Mouse (Mus musculus) layer of hippocampus, adult 9-10 months (tissue): Measurements from ENCODE around the gene Rgs12.

ENCODE experiments used
- DNase-seq: peaks from one replicate; pipeline ENCODE4 v3.0.0; 2022; ENCODE audit warnings: low spot score

The Rgs12 gene

DNA sequence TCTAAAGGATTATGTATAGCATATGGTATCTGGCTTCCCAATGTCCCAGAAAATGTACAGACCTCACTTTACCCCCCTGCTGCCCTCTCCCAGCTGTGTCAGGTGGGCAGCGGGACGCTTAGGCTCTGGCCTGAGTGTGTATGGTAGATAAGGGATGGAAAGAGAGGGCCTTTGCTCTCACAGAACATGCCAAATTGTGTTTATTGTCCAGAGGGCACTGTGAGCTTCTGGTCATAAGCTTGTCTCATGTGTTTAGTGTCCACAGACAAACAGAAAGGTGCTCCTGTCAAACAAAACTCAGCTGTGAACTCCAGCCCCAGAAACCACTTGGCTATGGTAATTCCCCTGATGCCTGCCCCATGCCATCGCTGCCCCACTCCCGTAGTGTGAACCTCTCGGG is 80.5 kb downstream of the Rgs12 start:
- no peak for DNase-seq

DNA sequence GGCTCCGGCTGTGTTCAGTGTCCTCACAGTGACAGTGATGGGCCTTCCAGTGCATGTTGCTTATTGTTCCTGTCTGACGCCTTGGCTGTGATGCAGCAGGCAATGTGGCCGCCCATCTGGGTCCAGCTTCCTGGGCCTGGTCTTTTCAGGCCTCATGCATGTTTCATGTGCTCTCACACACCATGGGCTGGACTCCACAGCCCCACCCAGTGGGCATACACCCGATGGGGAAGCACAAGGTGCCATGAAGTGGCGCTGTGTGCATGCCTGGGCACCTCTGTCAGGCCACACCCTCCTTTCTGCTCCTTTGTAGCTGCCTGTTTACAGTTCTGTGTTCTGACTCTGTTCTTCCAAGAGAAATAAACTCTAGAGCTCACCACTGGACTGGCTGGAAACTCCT is 83.8 kb downstream of the Rgs12 start:
- DNase-seq = no peak

DNA sequence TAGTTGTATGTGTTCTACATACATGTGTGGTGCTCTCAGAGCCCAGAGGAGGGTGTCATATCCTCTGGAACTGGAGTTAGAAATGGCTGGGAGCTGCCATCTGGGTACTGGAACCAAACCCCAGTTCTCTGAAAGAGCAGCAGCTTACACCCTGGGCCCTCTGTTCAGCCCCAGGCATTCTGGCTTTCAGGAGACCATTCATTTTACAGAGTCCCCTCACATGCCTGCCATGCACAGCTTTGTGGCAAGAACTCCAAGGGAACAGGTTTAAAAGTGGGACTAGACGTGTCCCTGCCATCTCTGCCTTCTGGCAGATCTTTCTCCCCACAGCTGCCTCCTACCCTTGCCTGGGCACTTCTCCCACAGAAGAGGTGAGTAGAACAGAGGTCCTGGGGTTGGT is 84.4 kb downstream of the Rgs12 start:
- DNase-seq = no peak

DNA sequence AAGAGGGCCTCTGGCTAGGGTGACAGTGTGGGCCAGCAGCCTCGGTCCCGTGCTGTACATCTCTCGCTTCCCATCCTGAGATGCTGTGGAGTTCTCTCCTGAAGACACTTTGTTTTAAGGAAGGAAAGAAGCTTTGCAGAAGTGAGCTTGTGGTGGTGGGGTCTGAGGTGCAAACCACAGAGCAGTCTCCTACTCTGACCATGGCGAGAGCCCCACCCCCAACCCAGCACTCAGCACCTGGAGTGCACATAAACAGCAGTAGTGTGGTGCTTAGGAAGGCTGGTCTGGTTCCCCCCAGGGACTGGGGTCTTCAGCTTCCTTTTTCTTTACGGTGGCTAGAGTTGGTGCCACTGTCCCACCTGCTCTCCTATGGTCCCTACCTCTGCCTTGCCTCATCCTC is 85.9 kb downstream of the Rgs12 start:
- no peak for DNase-seq

DNA sequence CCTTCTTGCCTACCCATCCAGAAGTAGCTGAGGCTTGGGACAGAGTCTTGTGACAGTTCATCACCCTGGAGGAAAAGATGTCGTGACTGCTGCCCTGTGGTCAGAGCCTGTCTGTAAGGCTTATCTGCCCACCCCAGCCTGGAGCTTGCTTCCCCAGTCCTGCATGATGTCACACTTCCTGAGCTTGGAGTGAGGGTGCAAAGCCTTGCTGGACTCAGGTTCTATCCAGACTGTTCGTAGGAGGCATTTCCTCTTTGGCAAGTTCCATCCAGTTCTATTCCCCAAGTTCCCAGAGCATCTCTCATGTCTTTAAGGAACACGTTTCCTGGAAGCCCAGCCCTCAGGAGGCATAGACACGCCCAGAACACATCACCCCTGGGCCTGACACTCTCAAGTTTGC is 86.5 kb downstream of the Rgs12 start:
- DNase-seq = no peak

DNA sequence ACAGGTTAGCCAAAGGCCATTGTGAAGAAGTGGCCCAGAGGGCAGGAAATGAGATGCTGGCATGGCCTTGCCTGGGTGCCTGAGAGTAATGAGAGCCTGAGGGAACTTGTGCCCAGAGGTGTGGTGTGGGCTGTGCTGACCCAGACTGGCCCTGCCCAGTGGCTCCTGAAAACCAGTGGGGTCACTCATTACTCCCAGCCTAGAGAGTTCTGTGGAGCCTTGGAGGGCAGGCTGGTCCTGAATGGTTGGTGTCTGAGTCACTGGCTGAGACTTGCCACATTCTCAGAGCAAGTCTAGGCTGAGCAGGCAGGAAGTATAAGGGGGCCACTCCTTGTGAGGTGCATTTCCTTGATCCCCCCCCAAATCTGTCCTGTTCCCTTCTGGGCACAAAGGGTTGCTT is 88.2 kb downstream of the Rgs12 start:
- no peak for DNase-seq

DNA sequence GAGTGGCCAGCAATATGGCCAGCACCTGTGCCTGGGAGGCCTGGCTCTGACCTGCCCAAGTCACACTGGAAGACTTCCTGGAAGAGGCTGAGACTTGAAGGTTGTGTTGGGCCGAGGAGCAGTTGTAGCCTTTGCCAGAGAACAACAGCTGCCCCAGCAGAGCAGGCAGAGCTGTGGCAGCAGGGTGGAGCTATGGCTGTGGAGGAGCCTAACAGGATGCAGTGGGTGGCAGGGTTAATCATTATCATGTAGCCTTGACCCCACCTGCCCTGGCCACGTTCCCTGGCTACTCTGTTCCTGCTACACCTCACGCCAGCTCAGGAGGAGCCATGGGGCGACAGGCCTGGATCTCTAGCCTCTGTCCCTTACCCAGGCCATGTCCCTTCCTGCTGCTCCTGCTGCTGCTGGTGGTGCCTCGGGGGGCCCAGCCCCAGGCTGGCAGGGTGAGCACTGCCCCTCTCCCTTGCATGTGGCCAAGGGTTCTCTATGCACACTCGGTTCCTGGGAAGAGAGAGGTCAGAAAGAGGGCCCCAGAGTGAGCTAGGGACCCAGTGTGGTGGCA is 92.1 kb downstream of the Rgs12 start, which contains the start of gene Hgfac:
Hgfac (plus strand) TSS at position 242 of the 562 bp plus-strand sequence.
- DNase-seq = no peak

DNA sequence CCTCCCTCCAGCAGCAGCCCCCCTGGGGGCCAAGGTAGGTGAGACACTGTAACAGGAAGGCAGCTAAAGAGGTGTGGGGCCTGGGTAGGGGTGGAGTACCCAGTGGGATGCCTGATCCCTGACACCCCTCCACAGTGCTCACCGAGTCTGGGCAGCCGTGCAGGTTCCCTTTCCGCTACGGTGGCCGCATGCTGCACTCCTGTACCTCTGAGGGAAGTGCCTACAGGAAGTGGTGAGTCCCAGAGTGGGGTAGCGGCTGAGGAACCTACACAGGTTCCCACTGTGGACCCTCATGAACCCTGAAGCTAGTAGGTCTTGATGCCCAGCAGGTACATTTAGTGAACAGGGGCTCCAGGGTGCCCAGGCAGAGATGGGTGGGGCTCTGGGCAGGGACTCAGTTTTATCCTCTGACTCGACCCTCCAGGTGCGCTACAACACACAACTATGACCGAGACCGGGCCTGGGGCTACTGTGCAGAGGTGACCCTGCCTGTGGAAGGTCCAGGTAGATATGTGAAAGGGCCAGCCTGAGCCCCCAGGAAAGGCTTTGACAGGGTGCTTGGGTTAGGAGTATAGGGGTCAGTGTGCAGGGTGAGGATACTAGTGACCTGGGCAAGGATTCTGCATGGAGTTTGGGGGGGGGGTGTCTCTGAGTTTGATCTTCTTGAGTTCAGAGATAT is 93.3 kb downstream of the Rgs12 start:
- DNase-seq = no peak

DNA sequence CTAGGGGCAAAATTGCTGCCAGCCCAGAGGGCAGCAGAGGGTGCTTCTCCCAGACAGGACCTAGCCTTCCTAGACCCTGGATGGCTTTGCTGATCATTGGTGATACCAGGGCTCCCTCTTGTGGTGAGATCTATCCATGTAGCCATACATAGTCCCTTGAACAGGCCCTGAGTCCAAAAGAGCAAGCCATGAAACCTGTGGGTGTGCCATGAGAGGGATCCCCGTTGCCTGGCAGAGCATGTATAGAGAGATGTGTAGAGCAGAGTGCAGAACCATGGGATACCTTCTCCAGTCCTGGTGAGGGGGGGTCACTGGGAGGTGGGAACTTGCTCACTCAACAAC is 93.8 kb downstream of the Rgs12 start:
- peak; percentile 82 for DNase-seq

DNA sequence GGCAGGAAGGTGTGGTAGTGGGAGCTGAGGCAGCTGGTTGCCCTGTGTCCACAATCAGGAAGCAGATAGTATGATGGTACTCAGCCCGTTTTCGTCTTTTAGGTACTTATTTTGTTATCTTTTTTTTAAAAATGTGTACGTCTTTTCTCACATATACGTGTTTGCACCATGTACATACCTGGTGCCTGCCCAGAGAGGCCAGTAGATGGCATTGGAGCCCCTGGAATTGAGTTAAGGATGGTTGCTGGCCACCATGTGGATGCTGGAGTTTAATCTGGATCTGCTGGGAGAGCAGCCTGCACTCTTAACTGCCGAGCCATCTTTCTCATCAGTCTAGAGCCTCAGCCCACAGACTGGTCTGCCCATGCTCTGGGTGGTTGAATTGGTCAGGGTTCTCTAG is 101.3 kb downstream of the Rgs12 start:
- DNase-seq = no peak

DNA sequence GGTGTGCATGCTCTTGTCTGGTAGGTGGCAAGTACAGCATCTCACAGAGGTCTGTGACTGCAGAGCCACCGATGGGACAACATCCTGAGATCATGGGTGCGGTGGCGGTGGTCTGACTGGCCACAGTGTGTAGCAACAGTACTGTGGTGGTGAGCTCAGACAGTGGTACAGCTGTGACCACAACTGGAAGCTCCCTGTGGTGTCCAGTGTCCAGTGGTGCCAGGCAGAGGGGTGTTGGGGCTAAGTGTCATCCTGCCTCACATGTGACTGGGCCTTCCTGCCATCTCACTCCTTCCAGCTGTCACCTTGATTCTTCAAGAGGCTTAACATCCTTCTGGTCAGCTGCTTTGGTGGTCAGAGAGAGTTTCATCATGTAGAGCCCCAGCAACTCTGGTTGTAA is 105.4 kb downstream of the Rgs12 start:
- no peak for DNase-seq

DNA sequence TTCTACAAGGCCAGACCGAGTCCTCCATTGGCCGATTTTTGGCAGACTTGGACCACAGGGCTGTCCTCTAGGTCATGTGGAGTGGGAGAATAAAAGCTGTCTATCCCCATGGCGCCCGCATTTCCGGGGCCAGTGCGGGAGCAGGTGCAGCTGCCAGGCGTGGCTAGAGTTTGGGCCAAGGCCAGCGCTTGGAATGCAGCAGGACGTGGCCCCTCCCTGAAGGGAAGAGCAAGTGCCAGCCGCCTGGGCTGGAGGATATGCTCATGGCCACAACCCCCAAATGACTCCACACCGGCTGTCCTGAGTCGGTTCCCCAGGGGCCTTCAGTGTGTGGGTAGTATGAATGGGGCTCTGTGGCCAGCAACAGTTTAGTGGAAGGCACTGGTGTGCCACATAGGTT is 105.8 kb downstream of the Rgs12 start:
- no peak for DNase-seq

DNA sequence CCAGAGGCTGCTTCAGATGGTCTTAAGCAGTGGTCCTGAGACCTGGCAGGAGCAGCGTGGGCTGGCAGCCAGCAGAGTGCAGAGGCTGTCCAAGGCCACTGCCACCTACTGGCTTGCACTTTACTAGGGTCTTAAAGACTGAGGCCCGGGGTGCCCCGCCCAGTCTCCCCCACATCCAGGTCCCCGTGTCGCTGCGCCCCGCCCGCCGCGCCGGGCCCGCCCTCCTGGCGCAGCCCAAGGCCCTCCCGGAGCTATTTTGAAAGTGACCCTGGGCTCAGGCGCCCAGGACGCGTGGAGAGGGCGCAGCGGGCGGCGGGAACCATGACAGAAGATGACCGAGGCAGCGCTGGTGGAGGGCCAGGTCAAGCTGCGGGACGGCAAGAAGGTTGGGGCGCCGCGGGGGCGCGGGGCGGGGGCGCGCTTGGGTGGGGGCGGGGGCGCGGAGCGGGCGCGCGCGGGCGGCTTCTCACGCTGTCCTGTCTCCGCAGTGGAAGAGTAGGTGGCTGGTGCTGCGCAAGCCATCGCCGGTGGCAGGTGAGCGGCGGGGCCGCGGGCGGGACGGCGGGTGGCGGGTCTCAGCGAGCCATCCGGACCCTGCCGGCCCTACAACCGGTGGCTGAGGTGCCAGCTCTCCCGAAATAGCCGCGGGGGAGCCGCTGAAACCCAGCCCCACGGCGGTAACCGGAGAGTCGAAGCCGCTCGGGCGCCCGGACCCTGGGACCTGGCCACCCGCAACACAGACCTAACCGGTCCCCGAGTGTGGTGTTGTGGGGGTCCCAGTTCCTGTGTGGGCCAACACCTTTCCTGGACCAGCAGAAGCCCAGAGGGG is 107.6 kb downstream of the Rgs12 start, which contains the start of gene Dok7:
Dok7 (plus strand) TSS at position 163 of the 829 bp plus-strand sequence.
- DNase-seq = no peak

DNA sequence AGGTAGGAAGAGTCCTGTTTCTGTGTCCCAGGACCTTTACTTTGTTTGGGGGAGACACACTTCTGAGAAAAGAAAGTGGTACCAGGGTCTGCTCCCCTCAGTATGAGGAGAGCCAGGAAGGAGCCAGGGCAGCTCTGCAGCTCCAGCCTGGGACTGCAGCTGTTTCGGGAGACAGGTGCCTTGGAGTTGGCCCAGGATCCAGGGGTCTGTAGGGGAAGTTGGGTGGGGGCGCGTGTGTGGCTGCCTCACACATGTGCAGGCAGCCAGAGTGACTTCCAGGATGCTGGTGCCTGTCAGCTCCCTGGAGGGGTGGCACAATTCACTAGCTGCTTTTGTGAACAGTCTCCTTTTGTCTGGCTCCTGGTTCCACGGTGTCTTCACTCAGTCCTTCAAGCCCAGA is 108.3 kb downstream of the Rgs12 start:
- no peak for DNase-seq

DNA sequence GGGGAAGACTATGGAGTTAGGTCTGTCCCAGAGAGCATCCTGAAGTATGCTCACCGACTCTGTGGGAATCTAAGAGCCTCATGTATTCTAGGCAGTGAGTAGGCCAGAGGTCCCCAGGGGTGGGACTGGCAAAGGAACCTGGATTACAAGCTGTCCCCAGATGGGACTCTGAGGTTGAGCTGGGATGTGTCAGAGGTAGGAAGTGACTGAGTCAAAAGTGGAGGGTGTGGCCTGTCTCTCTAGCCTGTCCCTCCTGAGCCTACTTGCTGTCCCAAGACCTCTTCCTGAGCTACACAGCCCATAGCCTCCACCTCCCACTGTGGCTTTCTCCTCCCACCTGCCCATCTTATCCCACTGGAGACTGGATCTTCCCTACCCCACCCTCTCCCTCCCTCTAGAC is 109.0 kb downstream of the Rgs12 start:
- DNase-seq = no peak

DNA sequence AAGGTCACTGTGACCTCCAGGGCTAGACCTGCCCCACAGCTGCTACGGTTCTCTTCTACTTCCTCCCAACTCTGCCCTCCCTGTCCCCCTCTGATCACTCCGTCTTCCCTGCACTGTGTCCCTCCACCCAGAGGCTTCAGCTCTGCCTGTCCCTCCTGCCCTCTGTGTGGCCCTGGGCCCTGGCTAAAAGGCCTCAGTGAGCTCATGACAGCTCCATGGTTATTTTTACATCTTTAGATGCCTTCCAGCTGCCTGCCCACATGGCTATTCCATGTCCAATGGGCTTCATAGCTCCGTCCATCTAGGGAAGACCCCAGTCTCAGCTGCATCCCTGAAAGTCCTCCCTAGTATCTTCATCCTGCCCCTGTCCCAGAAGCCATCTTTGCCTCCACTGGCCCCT is 110.9 kb downstream of the Rgs12 start:
- DNase-seq = no peak

DNA sequence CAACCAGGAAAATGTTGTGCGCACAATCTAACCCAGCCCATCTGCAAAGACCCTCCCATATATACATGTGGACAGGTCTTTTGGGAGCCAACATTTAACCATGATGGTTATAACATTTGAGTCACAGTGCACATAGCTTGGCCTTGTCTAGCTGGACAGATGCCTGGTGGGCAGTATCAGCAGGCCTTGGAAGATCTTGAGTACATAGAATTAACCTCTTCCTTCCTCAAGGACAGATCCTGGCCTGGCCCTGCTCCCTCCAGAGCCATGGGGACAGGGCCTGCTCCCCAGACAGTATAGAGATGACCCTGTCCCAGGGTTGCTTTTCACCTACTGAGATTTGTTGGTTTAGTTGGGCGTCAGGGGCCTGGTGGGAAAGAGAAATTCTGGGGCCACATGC is 120.6 kb downstream of the Rgs12 start:
- DNase-seq = no peak

DNA sequence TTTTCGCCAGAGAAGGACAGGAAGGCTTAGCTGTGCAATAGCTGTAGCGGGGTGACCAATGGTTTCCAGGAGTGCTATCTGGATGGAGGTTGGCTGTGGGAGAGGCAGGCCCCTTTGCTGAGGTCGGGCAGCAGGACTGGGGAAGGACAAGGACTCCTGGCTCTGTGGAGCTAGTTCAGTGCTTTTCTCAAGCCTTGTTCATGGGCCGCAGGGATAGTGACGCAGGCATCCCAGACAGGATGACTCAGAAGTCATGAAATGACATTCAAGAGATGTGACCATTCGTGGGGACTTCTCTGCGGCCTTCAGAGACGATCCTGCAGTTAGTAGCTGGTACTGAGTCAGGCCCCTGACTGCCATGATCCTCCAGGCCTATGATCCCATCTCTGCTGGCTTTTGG is 121.1 kb downstream of the Rgs12 start:
- no peak for DNase-seq

DNA sequence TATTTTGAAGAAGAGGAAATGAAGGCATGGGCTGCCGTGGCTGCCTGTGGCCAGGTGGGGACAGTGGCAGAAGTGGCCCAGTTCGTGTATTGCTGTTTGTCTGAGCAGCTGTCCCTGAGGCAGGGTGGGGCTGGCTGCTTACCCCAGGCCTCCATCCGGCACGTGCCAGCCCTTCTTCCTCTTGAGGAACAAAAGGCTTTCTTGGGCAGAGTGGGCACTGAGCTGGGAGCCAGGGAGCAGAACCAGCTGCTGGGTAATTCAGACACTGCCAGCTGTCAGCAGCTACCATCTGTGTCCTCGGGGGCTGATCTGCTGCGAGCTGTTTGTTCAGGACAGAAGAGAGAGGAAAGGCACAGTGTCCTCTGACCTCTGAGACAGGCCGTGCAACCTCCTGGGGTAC is 121.7 kb downstream of the Rgs12 start:
- no peak for DNase-seq

DNA sequence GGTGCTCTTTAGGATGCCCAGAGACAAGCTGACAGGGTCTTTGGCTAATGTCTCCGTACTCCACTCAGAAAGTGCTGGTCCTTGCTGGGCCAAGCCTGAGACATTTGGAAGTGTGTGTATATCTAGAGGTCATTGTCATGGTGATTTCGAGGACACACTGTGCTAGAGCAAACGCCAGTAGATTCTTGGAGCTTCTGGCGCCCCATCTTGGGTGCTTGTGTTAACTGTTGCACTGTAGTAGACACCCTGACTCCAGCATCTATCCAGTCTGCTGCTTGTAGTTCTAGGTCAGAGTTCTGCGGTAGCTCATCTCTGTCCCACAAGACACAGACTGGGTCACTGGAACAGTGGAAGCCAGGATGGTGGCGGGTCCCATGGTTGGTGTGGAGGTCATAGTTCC is 122.6 kb downstream of the Rgs12 start:
- no peak for DNase-seq

DNA sequence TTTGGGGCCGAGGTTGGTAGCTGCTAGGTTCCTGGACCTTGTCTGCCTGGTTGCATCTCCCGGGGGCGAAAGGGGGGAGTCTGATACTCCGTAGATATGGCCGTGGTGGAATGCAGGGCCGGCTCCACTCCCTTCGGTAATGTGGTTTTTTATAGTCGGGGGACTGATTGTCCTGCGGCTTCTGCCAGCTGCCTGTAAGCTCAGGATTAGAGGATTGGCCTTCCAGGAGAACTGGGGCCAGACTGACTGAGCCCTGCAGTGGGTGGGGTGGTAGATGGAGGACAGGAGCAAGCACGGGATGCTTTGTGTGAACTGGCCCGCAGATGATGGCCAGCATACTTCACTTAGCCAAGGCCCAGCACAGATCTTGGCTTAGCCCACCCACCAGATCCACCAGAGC is 124.0 kb downstream of the Rgs12 start:
- DNase-seq = no peak

DNA sequence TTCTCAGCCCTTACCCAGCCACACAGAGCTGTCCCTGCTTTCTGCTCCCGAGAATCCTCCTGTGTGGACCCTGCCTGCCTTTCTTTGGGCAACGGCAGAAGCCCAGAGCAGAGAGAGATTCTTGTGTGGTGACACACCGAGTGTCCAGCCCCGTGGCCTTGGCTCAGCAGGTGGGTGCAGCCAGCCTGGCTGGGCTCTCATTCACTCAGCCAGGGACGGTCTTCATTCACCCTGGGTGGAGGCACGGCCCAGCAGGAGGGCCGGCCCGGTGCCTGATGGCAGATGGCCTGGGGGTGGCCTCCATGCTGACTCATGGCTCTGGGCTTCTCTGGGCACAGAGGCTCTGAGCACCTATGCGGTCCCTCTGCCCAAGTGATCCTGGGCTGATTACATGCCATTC is 124.7 kb downstream of the Rgs12 start:
- no peak for DNase-seq

DNA sequence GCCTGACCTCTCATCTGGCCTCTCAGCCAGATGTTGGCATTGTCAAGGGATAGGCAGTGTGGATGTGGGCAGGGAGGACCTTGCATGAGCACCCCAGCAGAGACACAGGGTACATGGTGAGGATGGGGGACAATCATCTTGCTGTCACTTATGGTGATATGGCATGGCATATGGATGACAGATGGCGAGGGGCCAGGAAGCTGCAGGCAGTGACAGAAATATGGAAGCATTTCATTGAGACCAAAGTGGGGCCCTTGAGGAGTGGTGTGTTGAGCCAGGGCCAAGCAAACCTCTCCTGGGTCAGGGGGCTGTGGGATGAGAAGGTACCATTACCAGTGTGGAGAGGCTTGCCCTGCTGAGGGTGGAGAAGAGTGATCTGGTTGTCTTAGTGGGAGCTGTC is 127.1 kb downstream of the Rgs12 start:
- no peak for DNase-seq

DNA sequence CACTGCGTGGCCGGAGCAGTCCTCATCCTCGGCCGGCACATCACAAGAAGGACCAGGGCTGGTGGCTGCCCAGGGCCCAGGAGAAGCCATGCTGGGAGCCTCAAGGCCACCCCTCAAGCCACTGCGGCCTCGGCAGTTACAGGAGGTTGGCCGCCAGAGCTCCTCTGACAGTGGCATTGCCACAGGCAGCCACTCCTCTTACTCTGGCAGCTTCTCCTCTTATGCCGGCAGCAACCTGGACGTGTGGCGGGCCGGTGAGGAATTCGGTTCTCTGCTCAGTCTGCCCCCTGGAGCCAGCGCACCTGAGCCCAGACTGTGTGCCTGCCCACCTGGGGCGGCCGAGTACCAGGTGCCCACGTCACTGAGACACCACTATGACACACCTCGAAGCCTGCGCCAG is 129.9 kb downstream of the Rgs12 start:
- no peak for DNase-seq
